ENCODE assay signal across 20 mouse cellular contexts in genomic region chr16:3699281-3699680, GRCm38 (mm10). TPM values are rescaled to one million over a fixed set of nuclear protein-coding genes. Genes with fewer than 3 reads are reported as not detected.
DNase-seq lines count a peak whose midpoint lies in the region; ATAC-seq and TF ChIP-seq lines count a peak whose summit lies in the region.
"Had no signal": no experiment of that assay in that cellular context is flagged by ENCODE, and none has a peak within 500 bp of the region (broad histone marks: within the 10 kb centered on the region; RNA-seq: fewer than 3 reads in every experiment).

No protein-coding gene starts in this region.

- no peaks in the 10 kb centered on the region for H3K36me3 ChIP-seq in hindbrain, postnatal 0 days (ENCODE audit: insufficient read depth, low read length)
- no peaks in the 10 kb centered on the region for H3K36me3 ChIP-seq in embryonic facial prominence, embryonic 10.5 days (replicated peaks)
- H3K36me3 ChIP-seq: hindbrain, embryonic 10.5 days; liver, embryonic 15.5 days had no signal

- peak; percentile 100 for ATAC-seq in megakaryocyte, adult 5-6 weeks (ENCODE audit: poor library complexity, severe bottlenecking)
- no peak for ATAC-seq in hindbrain, postnatal 0 days
- ATAC-seq: intestine, embryonic 16.5 days; midbrain, embryonic 16.5 days; Patski had no signal

- no peak overlapping the region for H3K27ac ChIP-seq in hindbrain, postnatal 0 days
- H3K27ac ChIP-seq in embryonic facial prominence, embryonic 10.5 days (replicated peaks), result no peak overlapping the region
- H3K27ac ChIP-seq: heart, adult 2 months; hindbrain, embryonic 10.5 days; layer of hippocampus, adult 2 months; liver, embryonic 15.5 days had no signal

- no peak for TF ChIP-seq CTCF in hindbrain, postnatal 0 days (IDR thresholded peaks at IDR 0.05; ENCODE audit: low read depth)

- H3K27me3 ChIP-seq in hindbrain, postnatal 0 days (ENCODE audit: insufficient read depth, low read length), result no peaks in the 10 kb centered on the region
- no peaks in the 10 kb centered on the region for H3K27me3 ChIP-seq in embryonic facial prominence, embryonic 10.5 days (replicated peaks; ENCODE audit: low read depth, poor library complexity, severe bottlenecking)
- H3K27me3 ChIP-seq: liver, embryonic 15.5 days; Patski had no signal

- peak; percentile 10 for DNase-seq in adrenal gland, adult 2 months
- no peak for DNase-seq in adrenal gland, adult 8-10 months
- peak; percentile 51 to 61 for DNase-seq in B cell, adult 2 months
- DNase-seq in brain, adult 2 months (ENCODE audit: low read depth, low spot score), result peak; percentile 1
- no peak for DNase-seq in hindbrain, postnatal 0 days (ENCODE audit: low spot score)
- no peak for DNase-seq in right cerebral cortex, postnatal 14 days
- no peak for DNase-seq in embryonic facial prominence, embryonic 10.5 days (ENCODE audit: low spot score)
- DNase-seq: cerebellum, adult 9-11 months; thymus, adult 18-20 months had no signal

- WGBS in hindbrain, postnatal 0 days, result 91% methylated on average over 8 of the region's 8 CpGs
- 87% methylated on average over 8 of the region's 8 CpGs for WGBS in embryonic facial prominence, embryonic 10.5 days

- H3K9ac ChIP-seq in hindbrain, postnatal 0 days (replicated peaks; ENCODE audit: low read length), result no peak overlapping the region
- H3K9ac ChIP-seq: liver, embryonic 15.5 days had no signal

- H3K4me2 ChIP-seq in hindbrain, postnatal 0 days (ENCODE audit: low read depth, low read length), result no peak overlapping the region
- H3K4me2 ChIP-seq: liver, embryonic 15.5 days had no signal

- H3K4me1 ChIP-seq in hindbrain, postnatal 0 days (ENCODE audit: insufficient read depth, low read length), result no peaks in the 10 kb centered on the region
- H3K4me1 ChIP-seq in embryonic facial prominence, embryonic 10.5 days, result no peaks in the 10 kb centered on the region
- H3K4me1 ChIP-seq: hindbrain, embryonic 10.5 days; liver, embryonic 15.5 days had no signal

- H3K9me3 ChIP-seq in hindbrain, postnatal 0 days (ENCODE audit: low read length), result no peaks in the 10 kb centered on the region
- H3K9me3 ChIP-seq in embryonic facial prominence, embryonic 10.5 days, result peaks cover 11% of the 10 kb centered on the region; the same call in 1 of the 2 replicates
- H3K9me3 ChIP-seq: liver, embryonic 15.5 days had no signal

- no peak overlapping the region for H3K4me3 ChIP-seq in hindbrain, postnatal 0 days (ENCODE audit: low read length)
- H3K4me3 ChIP-seq in embryonic facial prominence, embryonic 10.5 days, result no peak overlapping the region
- H3K4me3 ChIP-seq: heart, adult 2 months; hindbrain, embryonic 10.5 days; layer of hippocampus, adult 2 months; liver, embryonic 15.5 days had no signal

RNA-seq across cellular contexts. Expression of gene Mefv, which starts 18.6 kb away (rescaled TPM):
- not detected for total RNA-seq in adrenal gland, adult 2 months (2021)
- not detected in 2 replicates for polyA plus RNA-seq in adrenal gland, adult 2 months (2012; rRNA removed)
- under 1 TPM in 1 of 4 experiments, not detected in 3; 0.19 TPM for total RNA-seq in adrenal gland, adult 8-10 months (2022)
- total RNA-seq in megakaryocyte, adult 5-6 weeks (2015), result 27.5 and 28.6 TPM in 2 replicates
- 79.8 and 84.7 TPM in 2 replicates for total RNA-seq in megakaryocyte, adult 5-6 weeks (2017)
- total RNA-seq in hindbrain, postnatal 0 days (2014; rRNA removed), result not detected in 2 replicates
- not detected in 2 replicates for polyA plus RNA-seq in hindbrain, postnatal 0 days (2015; fragmentation: Nextera tagmentation; extraction: Ambion mirVana)
- polyA plus RNA-seq in embryonic facial prominence, embryonic 10.5 days (2016; fragmentation: Nextera tagmentation; extraction: Ambion mirVana), result not detected in 2 replicates
- total RNA-seq: adrenal gland, postnatal 36 days; heart, adult 2 months; layer of hippocampus, adult 2 months; left cerebral cortex, postnatal 25 days had no signal
- polyA plus RNA-seq: embryonic facial prominence, embryonic 14.5 days; hindbrain, embryonic 10.5 days; midbrain, embryonic 16.5 days; Patski had no signal

RNA-seq across cellular contexts. Expression of gene Zfp263, which starts 44.6 kb away (rescaled TPM):
- total RNA-seq in adrenal gland, adult 2 months (2021), result 10 to 100 TPM; 18.3 to 20.4 TPM
- 7.5 and 10.3 TPM in 2 replicates for polyA plus RNA-seq in adrenal gland, adult 2 months (2012; rRNA removed)
- total RNA-seq in adrenal gland, adult 8-10 months (2022), result 10 to 100 TPM; 19.2 to 33.5 (median 28.1) TPM
- total RNA-seq in megakaryocyte, adult 5-6 weeks (2015), result 29.0 and 29.7 TPM in 2 replicates
- total RNA-seq in megakaryocyte, adult 5-6 weeks (2017), result 35.1 and 40.4 TPM in 2 replicates
- 22.7 and 22.9 TPM in 2 replicates for total RNA-seq in hindbrain, postnatal 0 days (2014; rRNA removed)
- polyA plus RNA-seq in hindbrain, postnatal 0 days (2015; fragmentation: Nextera tagmentation; extraction: Ambion mirVana), result 33.1 and 33.5 TPM in 2 replicates
- polyA plus RNA-seq in embryonic facial prominence, embryonic 10.5 days (2016; fragmentation: Nextera tagmentation; extraction: Ambion mirVana), result 51.3 and 53.3 TPM in 2 replicates

Comparison
In these comparisons a context has a peak if more than half of its experiments do, and no peak if none do; other contexts are left out.
1. DNase-seq: peak in adrenal gland, adult 2 months (single experiment), B cell, adult 2 months (2 of 2) and brain, adult 2 months (single experiment); none in adrenal gland, adult 8-10 months (single experiment), hindbrain, postnatal 0 days (single experiment), right cerebral cortex, postnatal 14 days (single experiment) and embryonic facial prominence, embryonic 10.5 days (single experiment).
2. RNA of gene Mefv, which starts 18.6 kb away (total RNA-seq): 27.5 to 84.7 TPM in megakaryocyte, adult 5-6 weeks; 0.19 TPM in adrenal gland, adult 8-10 months, not detected in adrenal gland, adult 2 months and not detected in hindbrain, postnatal 0 days; every median in the first group is over 10 times any median in the second.